Mouse (Mus musculus): Measurements from ENCODE around the gene Shisal2a. TPM values are rescaled to one million over a fixed set of nuclear protein-coding genes. Genes with fewer than 3 reads are reported as not detected.

Shisal2a gene
- total RNA-seq, 2 experiments from 2014 or later, result not detected

GRCm38 (mm10) chr4:108344631-108345083 lies 38.5 kb downstream of the Shisal2a start:
- intact Hi-C loops (cut with DNase I), result loop anchor here (5.0 kb wide), 1 partner anchor 63 kb away; the partner anchor contains the start of gene Gpx7

GRCm38 (mm10) chr4:108339277-108339690 lies 43.9 kb downstream of the Shisal2a start:
- intact Hi-C loops (cut with DNase I), result loop anchor here (1.0 to 5.0 kb wide), 3 partner anchors 122 to 238 kb away; partner anchors contain the start of genes Orc1 and Prpf38a
- DNase-seq, result peak; percentile 62 to 69

More at GRCm38 (mm10) chr4:108344631-108345083, 38.5 kb downstream of the Shisal2a start:
- no peak for DNase-seq

GRCm38 (mm10) chr4:108338811-108339210 lies 44.3 kb downstream of the Shisal2a start:
- no peak for DNase-seq
- intact Hi-C loops (cut with DNase I), result loop anchor here (1.0 to 5.0 kb wide), 3 partner anchors 122 to 238 kb away; partner anchors contain the start of genes Orc1 and Prpf38a

- intact Hi-C loops (cut with DNase I), result loop anchor here (2.0 to 5.0 kb wide), 2 partner anchors 122 to 239 kb away; partner anchors contain the start of genes Orc1 and Prpf38a
- DNase-seq, result no peak
Observed at GRCm38 (mm10) chr4:108338321-108338733, 44.8 kb downstream of the Shisal2a start.

GRCm38 (mm10) chr4:108337817-108338216 lies 45.3 kb downstream of the Shisal2a start:
- DNase-seq, result no peak

GRCm38 (mm10) chr4:108336765-108337164 lies 46.4 kb downstream of the Shisal2a start:
- intact Hi-C loops (cut with DNase I), result loop anchor here (5.0 kb wide), 1 partner anchor 241 kb away; the partner anchor contains the start of genes Orc1 and Prpf38a
- DNase-seq, result no peak

More at GRCm38 (mm10) chr4:108337817-108338216, 45.3 kb downstream of the Shisal2a start:
- intact Hi-C loops (cut with DNase I), result loop anchor here (2.0 to 5.0 kb wide), 2 partner anchors 123 to 239 kb away; partner anchors contain the start of genes Orc1 and Prpf38a

- DNase-seq, result no peak
- intact Hi-C loops (cut with DNase I), result loop anchor here (5.0 kb wide), 1 partner anchor 242 kb away; the partner anchor contains the start of genes Orc1 and Prpf38a
Observed at GRCm38 (mm10) chr4:108335413-108335812, 47.7 kb downstream of the Shisal2a start.

GRCm38 (mm10) chr4:108332041-108332440 lies 51.1 kb downstream of the Shisal2a start:
- intact Hi-C loops (cut with DNase I), result no loop called here
- no peak for DNase-seq

GRCm38 (mm10) chr4:108329840-108330239 lies 53.3 kb downstream of the Shisal2a start:
- DNase-seq, result no peak
- intact Hi-C loops (cut with DNase I), result loop anchor here (5.0 to 10.0 kb wide), 6 partner anchors 78 to 435 kb away; partner anchors contain the start of gene Echdc2

- intact Hi-C loops (cut with DNase I), result loop anchor here (2.0 to 10.0 kb wide), 7 partner anchors 27 to 433 kb away; partner anchors contain the start of genes Echdc2 and Zyg11b
- DNase-seq, result peak; percentile 97 to 98
Observed at GRCm38 (mm10) chr4:108327730-108328484, 55.2 kb downstream of the Shisal2a start, which contains the start of gene Coa7. Coa7 (plus strand) TSS chr4:108328140.

- intact Hi-C loops (cut with DNase I), result loop anchor here (2.0 to 10.0 kb wide), 7 partner anchors 26 to 432 kb away; partner anchors contain the start of genes Echdc2 and Zyg11b
Observed at GRCm38 (mm10) chr4:108327071-108327579, 56.0 kb downstream of the Shisal2a start.

GRCm38 (mm10) chr4:108323588-108323987 lies 59.6 kb downstream of the Shisal2a start:
- DNase-seq, result no peak
- intact Hi-C loops (cut with DNase I), result loop anchor here (10.0 kb wide), 1 partner anchor 429 kb away; no protein-coding TSS in a partner anchor

More at GRCm38 (mm10) chr4:108327071-108327579, 56.0 kb downstream of the Shisal2a start:
- peak in 1 of 2 experiments; percentile 48 for DNase-seq

- intact Hi-C loops (cut with DNase I), result loop anchor here (10.0 kb wide), 1 partner anchor 426 kb away; no protein-coding TSS in a partner anchor
- no peak for DNase-seq
Observed at GRCm38 (mm10) chr4:108320627-108321380, 62.3 kb downstream of the Shisal2a start.

- intact Hi-C loops (cut with DNase I), result loop anchor here (10.0 kb wide), 1 partner anchor 425 kb away; no protein-coding TSS in a partner anchor
Observed at GRCm38 (mm10) chr4:108319747-108320146, 63.4 kb downstream of the Shisal2a start.

GRCm38 (mm10) chr4:108318649-108319615 lies 64.2 kb downstream of the Shisal2a start:
- DNase-seq, result no peak
- intact Hi-C loops (cut with DNase I), result no loop called here

More at GRCm38 (mm10) chr4:108319747-108320146, 63.4 kb downstream of the Shisal2a start:
- DNase-seq, result no peak

Measured in heart, postnatal 36 days (tissue).